8 mouse cellular contexts compared by ENCODE assay signal in genomic region chr8:104395703-104396357, GRCm38 (mm10). TPM values are rescaled to one million over a fixed set of nuclear protein-coding genes. Genes with fewer than 3 reads are reported as not detected.
A peak's percentile ranks its signal among the peaks of the same experiment; 100 is the strongest.
DNase-seq lines count a peak whose midpoint lies in the region; ATAC-seq lines count a peak whose summit lies in the region.

Gene Cmtm4 (minus strand): TSS chr8:104395807.

- H3K4me3 ChIP-seq in hindbrain, embryonic 16.5 days (ENCODE audit: low read length) = peak within 1 kb of the TSS; percentile 96

- 3% methylated on average over 30 of the region's 54 CpGs for WGBS in hindbrain, embryonic 16.5 days

- DNase-seq in right cerebral cortex, postnatal 10 days (ENCODE audit: low spot score in 2 of 2) = peak; percentile 58 to 77
- no peak for DNase-seq in right cerebral cortex, adult 18-20 months
- DNase-seq in cerebellum, adult 11 months = peak; percentile 50
- peak; percentile 13 to 32 for DNase-seq in gastrocnemius, adult 8-10 months (ENCODE audit: low spot score in 2 of 2)
- peak; percentile 71 for DNase-seq in left cerebral cortex, postnatal 4 days
- DNase-seq in mesoderm, embryonic 11.5 days (ENCODE audit: low read depth, low spot score) = peak; percentile 66
- peak; percentile 84 for DNase-seq in testis, postnatal 10 days (ENCODE audit: low spot score)

- peak within 1 kb of the TSS; percentile 86 for H3K27ac ChIP-seq in hindbrain, embryonic 16.5 days (ENCODE audit: low read depth, low read length)

- peak within 1 kb of the TSS; percentile 97 for H3K9ac ChIP-seq in hindbrain, embryonic 16.5 days (ENCODE audit: low read depth, low read length)

- peak within 1 kb of the TSS; percentile 86 for H3K4me2 ChIP-seq in hindbrain, embryonic 16.5 days (ENCODE audit: low read length)

- H3K36me3 ChIP-seq in hindbrain, embryonic 16.5 days (ENCODE audit: control insufficient read depth, insufficient read depth, low read length) = no peaks in the 10 kb centered on the region

- intact Hi-C loops in left cerebral cortex, postnatal 4 days (cut with DNase I) = no loop called here

- H3K4me1 ChIP-seq in hindbrain, embryonic 16.5 days (ENCODE audit: control insufficient read depth, insufficient read depth, low read depth, low read length) = peaks cover 14% of the 10 kb centered on the region

- no peaks in the 10 kb centered on the region for H3K27me3 ChIP-seq in hindbrain, embryonic 16.5 days (replicated peaks; ENCODE audit: control insufficient read depth, insufficient read depth, low read length)

- ATAC-seq in hindbrain, embryonic 16.5 days = peak; percentile 79

- H3K9me3 ChIP-seq in hindbrain, embryonic 16.5 days (ENCODE audit: control insufficient read depth, low read length) = peaks cover 3% of the 10 kb centered on the region; the same call in 1 of the 2 replicates

RNA-seq across cellular contexts. Expression of gene Cmtm4, which starts in this region (rescaled TPM):
- 1 to 10 TPM; 4.0 to 4.9 (median 4.7) TPM for total RNA-seq in gastrocnemius, adult 8-10 months (2022)
- 3.0 TPM in 2 replicates for polyA plus RNA-seq in hindbrain, embryonic 16.5 days (2015; fragmentation: Nextera tagmentation; extraction: Ambion mirVana)
- total RNA-seq in left cerebral cortex, postnatal 4 days (2021) = 10 to 100 TPM; 47.2 to 48.3 TPM

Comparison
In these comparisons a context has a peak if more than half of its experiments do, and no peak if none do; other contexts are left out.
1. RNA of gene Cmtm4 (total RNA-seq): 47.2 to 48.3 TPM in left cerebral cortex, postnatal 4 days; 4.0 to 4.9 TPM in gastrocnemius, adult 8-10 months; every median in the first group is over 4 times any median in the second.